Mouse (Mus musculus): ENCODE measurements at regions not wholly inside any gene's neighbourhood (a gene's known extent, or its start where the extent isn't known, plus 50 kb on each side); places are given as distances from the start of the nearest gene placed in this dataset.
"Not testable (repeated sequence)": the region's sequence is repeated elsewhere in the genome, so short reads cannot be mapped to it uniquely, and the experiment has no call there.

GRCm38 (mm10) chr13:26183879-26184278 is 586.1 kb downstream of the Hdgfl1 start:
- H3K4me3 ChIP-seq (replicated peaks): no peak overlapping the region
- no peaks in the 10 kb centered on the region for H3K27me3 ChIP-seq
- ATAC-seq (ENCODE audit: low FRiP score): no peak
- no peak overlapping the region for H3K4me2 ChIP-seq
- no peak overlapping the region for H3K9ac ChIP-seq
- H3K9me3 ChIP-seq: no peaks in the 10 kb centered on the region
- no peaks in the 10 kb centered on the region for H3K4me1 ChIP-seq
- WGBS: 93% methylated on average over 4 of the region's 4 CpGs
- H3K27ac ChIP-seq: no peak overlapping the region
- no peaks in the 10 kb centered on the region for H3K36me3 ChIP-seq (replicated peaks)

GRCm38 (mm10) chr13:26171891-26172482 is 598.0 kb downstream of the Hdgfl1 start:
- Histone ChIP-seq H3K4me2 (no peak overlapping the region), H3K9ac (no peak overlapping the region), H3K4me3 (replicated peaks) (no peak overlapping the region), H3K27me3 (no peaks in the 10 kb centered on the region), H3K9me3 (no peaks in the 10 kb centered on the region), H3K27ac (no peak overlapping the region), H3K36me3 (replicated peaks) (no peaks in the 10 kb centered on the region), H3K4me1 (no peaks in the 10 kb centered on the region)
- 79% methylated on average over 2 of the region's 2 CpGs for WGBS
- no peak for ATAC-seq (ENCODE audit: low FRiP score)

GRCm38 (mm10) chr13:26169641-26170040 is 600.3 kb downstream of the Hdgfl1 start:
- H3K9ac ChIP-seq: no peak overlapping the region
- ATAC-seq (ENCODE audit: low FRiP score): no peak
- no peak overlapping the region for H3K27ac ChIP-seq
- H3K36me3 ChIP-seq (replicated peaks): no peaks in the 10 kb centered on the region
- H3K9me3 ChIP-seq: no peaks in the 10 kb centered on the region
- H3K27me3 ChIP-seq: no peaks in the 10 kb centered on the region
- H3K4me1 ChIP-seq: no peaks in the 10 kb centered on the region
- H3K4me2 ChIP-seq: no peak overlapping the region
- WGBS: 86% methylated on average over 2 of the region's 2 CpGs
- no peak overlapping the region for H3K4me3 ChIP-seq (replicated peaks)

GRCm38 (mm10) chr13:26158703-26159102 is 611.3 kb downstream of the Hdgfl1 start:
- peaks cover 30% of the 10 kb centered on the region for H3K4me1 ChIP-seq
- no peaks in the 10 kb centered on the region for H3K9me3 ChIP-seq
- H3K36me3 ChIP-seq (replicated peaks): no peaks in the 10 kb centered on the region
- H3K27ac ChIP-seq: no peak overlapping the region
- no peak overlapping the region for H3K4me2 ChIP-seq
- H3K27me3 ChIP-seq: no peaks in the 10 kb centered on the region
- 68% methylated on average over 2 of the region's 2 CpGs for WGBS
- no peak overlapping the region for H3K9ac ChIP-seq
- H3K4me3 ChIP-seq (replicated peaks): no peak overlapping the region
- ATAC-seq (ENCODE audit: low FRiP score): no peak

- no peaks in the 10 kb centered on the region for H3K27me3 ChIP-seq
- no peaks in the 10 kb centered on the region for H3K9me3 ChIP-seq
- no peak overlapping the region for H3K4me3 ChIP-seq (replicated peaks)
- ATAC-seq (ENCODE audit: low FRiP score): peak; percentile 96
- H3K4me1 ChIP-seq: peaks cover 32% of the 10 kb centered on the region
- H3K27ac ChIP-seq: peak overlapping the region; percentile 89
- no peak overlapping the region for H3K9ac ChIP-seq
- no peak overlapping the region for H3K4me2 ChIP-seq
- WGBS: 2% methylated on average over 12 of the region's 12 CpGs
- H3K36me3 ChIP-seq (replicated peaks): no peaks in the 10 kb centered on the region
Observed at GRCm38 (mm10) chr13:26154701-26155471, 615.1 kb downstream of the Hdgfl1 start.

- Histone ChIP-seq H3K27ac (peak overlapping the region; percentile 89), H3K4me1 (peaks cover 32% of the 10 kb centered on the region), H3K27me3 (no peaks in the 10 kb centered on the region), H3K36me3 (replicated peaks) (no peaks in the 10 kb centered on the region), H3K9me3 (no peaks in the 10 kb centered on the region), H3K4me2 (no peak overlapping the region), H3K4me3 (replicated peaks) (no peak overlapping the region), H3K9ac (no peak overlapping the region)
- WGBS: 11% methylated on average over 1 of the region's 1 CpGs
- 0 out of 2 replicates have a peak, but pooled peaks have one; percentile 5 for ATAC-seq (ENCODE audit: low FRiP score)
Observed at GRCm38 (mm10) chr13:26154251-26154650, 615.7 kb downstream of the Hdgfl1 start.

GRCm38 (mm10) chr13:26153093-26153492 is 616.9 kb downstream of the Hdgfl1 start:
- no peaks in the 10 kb centered on the region for H3K27me3 ChIP-seq
- H3K4me2 ChIP-seq: no peak overlapping the region
- H3K9me3 ChIP-seq: no peaks in the 10 kb centered on the region
- peaks cover 32% of the 10 kb centered on the region for H3K4me1 ChIP-seq
- no peak for ATAC-seq (ENCODE audit: low FRiP score)
- WGBS: 90% methylated on average over 2 of the region's 2 CpGs
- no peak overlapping the region for H3K9ac ChIP-seq
- peak overlapping the region; percentile 44; the same call in 1 of the 2 replicates for H3K27ac ChIP-seq
- H3K36me3 ChIP-seq (replicated peaks): no peaks in the 10 kb centered on the region
- no peak overlapping the region for H3K4me3 ChIP-seq (replicated peaks)

- WGBS: 47% methylated on average over 1 of the region's 1 CpGs
- H3K27me3 ChIP-seq: no peaks in the 10 kb centered on the region
- no peak for ATAC-seq (ENCODE audit: low FRiP score)
- H3K9ac ChIP-seq: no peak overlapping the region
- H3K36me3 ChIP-seq (replicated peaks): no peaks in the 10 kb centered on the region
- no peak overlapping the region for H3K27ac ChIP-seq
- H3K4me3 ChIP-seq (replicated peaks): no peak overlapping the region
- H3K9me3 ChIP-seq: no peaks in the 10 kb centered on the region
- peaks cover 11% of the 10 kb centered on the region for H3K4me1 ChIP-seq
- no peak overlapping the region for H3K4me2 ChIP-seq
Observed at GRCm38 (mm10) chr13:26150426-26150825, 619.5 kb downstream of the Hdgfl1 start.

GRCm38 (mm10) chr13:26142811-26143210 is 627.2 kb downstream of the Hdgfl1 start:
- Histone ChIP-seq H3K4me2 (no peak overlapping the region), H3K36me3 (replicated peaks) (no peaks in the 10 kb centered on the region), H3K27me3 (no peaks in the 10 kb centered on the region), H3K4me1 (no peaks in the 10 kb centered on the region), H3K4me3 (replicated peaks) (no peak overlapping the region), H3K9ac (no peak overlapping the region), H3K27ac (no peak overlapping the region), H3K9me3 (no peaks in the 10 kb centered on the region)
- no peak for ATAC-seq (ENCODE audit: low FRiP score)
- WGBS: 41% methylated on average over 2 of the region's 2 CpGs

- Histone ChIP-seq H3K9me3 (no peaks in the 10 kb centered on the region), H3K27ac (peak overlapping the region; percentile 59; the same call in 1 of the 2 replicates), H3K4me2 (no peak overlapping the region), H3K9ac (no peak overlapping the region), H3K27me3 (no peaks in the 10 kb centered on the region), H3K4me1 (peaks cover 3% of the 10 kb centered on the region), H3K4me3 (replicated peaks) (no peak overlapping the region), H3K36me3 (replicated peaks) (no peaks in the 10 kb centered on the region)
- peak; percentile 94 for ATAC-seq (ENCODE audit: low FRiP score)
- 13% methylated on average over 1 of the region's 1 CpGs for WGBS
Observed at GRCm38 (mm10) chr13:26119363-26119762, 650.6 kb downstream of the Hdgfl1 start.

GRCm38 (mm10) chr13:26114136-26114535 is 655.8 kb downstream of the Hdgfl1 start:
- H3K4me3 ChIP-seq (replicated peaks): no peak overlapping the region
- no peaks in the 10 kb centered on the region for H3K27me3 ChIP-seq
- H3K9me3 ChIP-seq: no peaks in the 10 kb centered on the region
- H3K4me1 ChIP-seq: peaks cover 4% of the 10 kb centered on the region; the same call in 1 of the 2 replicates
- no peak overlapping the region for H3K4me2 ChIP-seq
- WGBS: 65% methylated on average over 7 of the region's 7 CpGs
- H3K9ac ChIP-seq: no peak overlapping the region
- ATAC-seq (ENCODE audit: low FRiP score): no peak
- no peak overlapping the region for H3K27ac ChIP-seq
- no peaks in the 10 kb centered on the region for H3K36me3 ChIP-seq (replicated peaks)

- not testable (repeated sequence) for H3K27me3 ChIP-seq; H3K36me3 ChIP-seq (replicated peaks); H3K4me1 ChIP-seq; H3K27ac ChIP-seq; H3K4me2 ChIP-seq; H3K9me3 ChIP-seq; H3K9ac ChIP-seq; ATAC-seq (ENCODE audit: low FRiP score); H3K4me3 ChIP-seq (replicated peaks)
- 24% methylated on average over 1 of the region's 1 CpGs for WGBS
Observed at GRCm38 (mm10) chr13:26113723-26114122, 656.2 kb downstream of the Hdgfl1 start.

- Histone ChIP-seq H3K9me3 (no peaks in the 10 kb centered on the region), H3K4me2 (no peak overlapping the region), H3K9ac (no peak overlapping the region), H3K27me3 (no peaks in the 10 kb centered on the region), H3K27ac (no peak overlapping the region), H3K4me1 (0 out of 2 replicates have a peak, but pooled peaks cover 4% of the 10 kb centered on the region), H3K36me3 (replicated peaks) (no peaks in the 10 kb centered on the region), H3K4me3 (replicated peaks) (no peak overlapping the region)
- ATAC-seq (ENCODE audit: low FRiP score): no peak
Observed at GRCm38 (mm10) chr13:26112579-26112978, 657.4 kb downstream of the Hdgfl1 start.

All from forebrain, embryonic 12.5 days (tissue).